Comparison of ENCODE assay signal across 17 mouse cellular contexts in genomic region chr1:59918075-59918474, GRCm38 (mm10).
"Had no signal": no experiment of that assay in that cellular context is flagged by ENCODE, and none has a peak within 500 bp of the region (broad histone marks: within the 10 kb centered on the region; RNA-seq: fewer than 3 reads in every experiment).

No protein-coding gene starts in this region.

- H3K4me2 ChIP-seq: intestine, embryonic 15.5 days; kidney, embryonic 15.5 days; liver, embryonic 15.5 days; midbrain, embryonic 11.5 days; stomach, embryonic 15.5 days had no signal

- H3K9ac ChIP-seq: intestine, embryonic 15.5 days; kidney, embryonic 15.5 days; liver, embryonic 15.5 days; stomach, embryonic 15.5 days had no signal

- ATAC-seq: intestine, embryonic 15.5 days had no signal

- H3K27me3 ChIP-seq: intestine, embryonic 15.5 days; kidney, embryonic 15.5 days; liver, embryonic 15.5 days; stomach, embryonic 15.5 days had no signal

- DNase-seq: kidney, adult 11 months; kidney, adult 8-10 months; kidney, postnatal 10 days; kidney, postnatal 36 days; layer of hippocampus, postnatal 36 days; lung, adult 2 months; lung, postnatal 14 days; lung, postnatal 4 days; midbrain, embryonic 14.5 days; right cerebral cortex, postnatal 25 days; spleen, adult 18-20 months had no signal

- H3K36me3 ChIP-seq: intestine, embryonic 15.5 days; kidney, embryonic 15.5 days; liver, embryonic 15.5 days; stomach, embryonic 15.5 days had no signal

- H3K4me3 ChIP-seq: intestine, embryonic 15.5 days; kidney, embryonic 15.5 days; left cerebral cortex, adult 2 months; liver, embryonic 15.5 days; stomach, embryonic 15.5 days had no signal

- H3K9me3 ChIP-seq: intestine, embryonic 15.5 days; kidney, embryonic 15.5 days; liver, embryonic 15.5 days; stomach, embryonic 15.5 days had no signal

- H3K27ac ChIP-seq: intestine, embryonic 15.5 days; kidney, embryonic 15.5 days; left cerebral cortex, adult 2 months; liver, embryonic 15.5 days; stomach, embryonic 15.5 days had no signal
